Mouse (Mus musculus): Measurements from ENCODE around the gene Kcnt2. TPM values are rescaled to one million over a fixed set of nuclear protein-coding genes. Genes with fewer than 3 reads are reported as not detected.
A peak's percentile ranks its signal among the peaks of the same experiment; 100 is the strongest.

Kcnt2 gene
- polyA plus RNA-seq, 1 experiment from 2014 or later = 8.2 TPM

DNA sequence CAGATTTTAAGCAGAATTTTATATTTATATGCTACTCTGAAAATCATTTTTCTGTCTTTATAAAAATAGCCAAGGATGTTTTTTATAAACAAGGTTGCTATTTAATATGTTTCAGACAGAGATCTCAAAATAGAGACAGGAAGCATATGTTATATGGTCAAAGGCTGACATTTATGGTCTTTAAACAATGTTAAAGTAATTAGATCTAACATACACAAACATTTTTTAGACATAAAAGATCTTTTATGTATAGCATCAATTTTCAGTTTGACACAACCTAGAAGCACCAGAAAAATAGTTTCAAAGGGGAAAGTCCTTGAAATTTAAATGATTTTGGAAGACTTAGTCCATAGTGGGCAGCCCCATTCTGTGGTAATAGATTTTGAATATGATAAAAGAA lies 379.0 kb downstream of the Kcnt2 start:
- Histone ChIP-seq H3K4me1 (ENCODE audit: control insufficient read depth, insufficient read depth, low read length) (no peaks in the 10 kb centered on the region), H3K27me3 (ENCODE audit: control insufficient read depth, insufficient read depth, low read length) (no peaks in the 10 kb centered on the region), H3K9me3 (ENCODE audit: control insufficient read depth, low read depth, low read length) (no peaks in the 10 kb centered on the region), H3K9ac (replicated peaks; ENCODE audit: low read depth, low read length) (no peak overlapping the region), H3K27ac (ENCODE audit: low read length) (no peak overlapping the region), H3K4me3 (ENCODE audit: low read depth, low read length) (no peak overlapping the region), H3K4me2 (replicated peaks; ENCODE audit: low read depth, low read length) (no peak overlapping the region), H3K36me3 (ENCODE audit: control insufficient read depth, insufficient read depth, low read length) (no peaks in the 10 kb centered on the region)
- ATAC-seq (ENCODE audit: insufficient number of reproducible peaks, insufficient read depth, low FRiP score, low read depth) = no peak

DNA sequence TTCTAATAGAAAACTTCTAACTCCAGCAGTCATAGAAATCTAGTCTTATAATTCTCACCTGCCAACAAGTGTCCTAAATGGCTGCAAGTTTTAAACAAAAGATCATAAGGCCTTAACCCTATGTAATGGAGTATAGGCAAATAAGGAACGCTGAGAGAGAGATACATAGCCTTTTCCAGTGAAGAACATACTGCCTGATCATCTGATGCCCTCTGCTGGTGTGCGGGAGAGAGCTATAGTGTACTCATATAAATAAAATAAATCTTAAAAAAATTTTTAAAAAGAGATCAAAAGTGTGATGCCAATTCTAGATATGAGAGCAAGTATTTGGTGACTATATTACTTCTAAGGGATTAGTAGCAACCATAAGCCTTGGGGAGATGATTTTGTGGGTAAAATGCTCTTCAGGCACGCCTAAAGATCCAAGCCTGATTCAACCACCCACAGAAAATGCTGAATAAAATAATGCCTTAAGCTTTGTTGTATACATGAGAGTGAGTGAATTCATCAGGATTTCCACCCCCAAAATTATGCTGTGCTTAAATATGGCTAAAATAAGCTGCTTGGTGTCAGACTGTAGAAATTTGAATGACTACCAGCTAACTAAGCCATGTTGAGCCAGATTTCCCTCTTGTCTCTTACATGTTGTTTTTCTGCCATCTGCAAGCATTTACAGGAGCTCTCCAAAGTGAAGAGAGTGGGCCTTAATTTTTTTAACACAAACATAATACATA lies 413.8 kb downstream of the Kcnt2 start:
- Histone ChIP-seq H3K4me3 (ENCODE audit: low read depth, low read length) (no peak overlapping the region), H3K9me3 (ENCODE audit: control insufficient read depth, low read depth, low read length) (no peaks in the 10 kb centered on the region), H3K36me3 (ENCODE audit: control insufficient read depth, insufficient read depth, low read length) (no peaks in the 10 kb centered on the region), H3K4me1 (ENCODE audit: control insufficient read depth, insufficient read depth, low read length) (no peaks in the 10 kb centered on the region), H3K4me2 (replicated peaks; ENCODE audit: low read depth, low read length) (no peak overlapping the region), H3K27ac (ENCODE audit: low read length) (no peak overlapping the region), H3K27me3 (ENCODE audit: control insufficient read depth, insufficient read depth, low read length) (no peaks in the 10 kb centered on the region), H3K9ac (replicated peaks; ENCODE audit: low read depth, low read length) (no peak overlapping the region)
- WGBS = 56% methylated on average over 3 of the region's 3 CpGs
- no peak for ATAC-seq (ENCODE audit: insufficient number of reproducible peaks, insufficient read depth, low FRiP score, low read depth)

DNA sequence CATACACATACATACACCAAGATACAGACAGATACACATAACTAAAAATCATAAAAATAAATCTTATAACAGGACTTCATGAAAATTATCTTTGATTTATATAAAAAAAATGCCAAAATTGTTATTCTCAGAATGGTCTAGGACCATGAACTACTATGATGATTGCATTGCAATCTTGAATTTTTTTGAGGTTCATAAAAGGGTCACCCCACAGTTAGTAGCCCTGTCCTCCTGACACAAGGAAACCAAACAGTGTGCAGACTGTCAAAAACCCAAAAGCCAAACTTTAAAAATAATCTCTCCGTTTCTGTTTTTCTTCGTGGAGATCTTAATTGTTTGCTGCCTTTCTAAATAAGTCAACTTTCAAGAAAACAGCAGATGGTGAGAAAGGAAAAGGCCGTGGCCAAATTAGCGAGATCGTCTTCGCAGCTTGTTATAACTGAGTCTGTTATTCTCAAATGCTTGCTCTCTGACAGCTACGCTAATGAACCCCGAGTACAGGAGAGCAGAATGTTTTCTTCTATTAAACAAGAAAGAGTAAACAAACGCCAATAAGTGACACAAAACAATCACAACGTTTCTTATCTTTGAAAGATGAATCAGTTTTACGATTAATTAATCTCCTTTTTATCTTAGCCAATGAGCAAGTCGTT lies 414.9 kb downstream of the Kcnt2 start:
- Histone ChIP-seq H3K27me3 (ENCODE audit: control insufficient read depth, insufficient read depth, low read length) (no peaks in the 10 kb centered on the region), H3K9me3 (ENCODE audit: control insufficient read depth, low read depth, low read length) (no peaks in the 10 kb centered on the region), H3K4me1 (ENCODE audit: control insufficient read depth, insufficient read depth, low read length) (no peaks in the 10 kb centered on the region), H3K36me3 (ENCODE audit: control insufficient read depth, insufficient read depth, low read length) (no peaks in the 10 kb centered on the region), H3K27ac (ENCODE audit: low read length) (no peak overlapping the region), H3K4me2 (replicated peaks; ENCODE audit: low read depth, low read length) (peak overlapping the region; percentile 40), H3K9ac (replicated peaks; ENCODE audit: low read depth, low read length) (no peak overlapping the region), H3K4me3 (ENCODE audit: low read depth, low read length) (peak overlapping the region; percentile 17; the same call in 1 of the 2 replicates)
- ATAC-seq (ENCODE audit: insufficient number of reproducible peaks, insufficient read depth, low FRiP score, low read depth) = no peak
- 24% methylated on average over 12 of the region's 12 CpGs for WGBS

DNA sequence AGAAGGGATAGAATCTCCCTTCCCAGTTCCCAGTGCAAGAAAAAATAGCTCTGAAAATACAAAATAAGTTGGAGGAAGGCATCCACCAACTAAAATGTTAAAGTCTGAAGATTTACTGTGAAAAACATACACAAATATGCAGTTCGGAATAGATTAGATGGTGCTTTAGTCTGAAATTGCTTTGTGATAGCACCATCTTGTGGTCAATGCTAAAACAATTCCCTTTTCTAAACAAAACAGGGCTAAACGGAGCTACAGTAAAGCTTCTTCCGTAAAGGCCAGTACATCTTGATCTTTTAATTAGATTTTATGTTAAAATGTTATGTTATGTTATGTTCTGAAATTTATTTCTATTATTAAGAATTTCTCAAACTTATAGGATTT lies 415.4 kb downstream of the Kcnt2 start:
- ATAC-seq (ENCODE audit: insufficient number of reproducible peaks, insufficient read depth, low FRiP score, low read depth) = 0 out of 2 replicates have a peak, but pooled peaks have one; percentile 42
- Histone ChIP-seq H3K27ac (ENCODE audit: low read length) (no peak overlapping the region), H3K9ac (replicated peaks; ENCODE audit: low read depth, low read length) (no peak overlapping the region), H3K4me3 (ENCODE audit: low read depth, low read length) (peak overlapping the region; percentile 17; the same call in 1 of the 2 replicates), H3K27me3 (ENCODE audit: control insufficient read depth, insufficient read depth, low read length) (no peaks in the 10 kb centered on the region), H3K4me1 (ENCODE audit: control insufficient read depth, insufficient read depth, low read length) (no peaks in the 10 kb centered on the region), H3K36me3 (ENCODE audit: control insufficient read depth, insufficient read depth, low read length) (no peaks in the 10 kb centered on the region), H3K9me3 (ENCODE audit: control insufficient read depth, low read depth, low read length) (no peaks in the 10 kb centered on the region), H3K4me2 (replicated peaks; ENCODE audit: low read depth, low read length) (peak overlapping the region; percentile 40)
- WGBS = 17% methylated on average over 3 of the region's 3 CpGs

Other genes with a start within 250 kb of the Kcnt2 start
- 8.1 and 8.2 TPM in 2 replicates for gene Cfh, start 62.4 kb upstream of the Kcnt2 start, polyA plus RNA-seq (2014; fragmentation: Nextera tagmentation; extraction: Ambion mirVana)